Mouse (Mus musculus): ENCODE measurements at regions not wholly inside any gene's neighbourhood (a gene's known extent, or its start where the extent isn't known, plus 50 kb on each side); places are given as distances from the start of the nearest gene placed in this dataset.

DNA sequence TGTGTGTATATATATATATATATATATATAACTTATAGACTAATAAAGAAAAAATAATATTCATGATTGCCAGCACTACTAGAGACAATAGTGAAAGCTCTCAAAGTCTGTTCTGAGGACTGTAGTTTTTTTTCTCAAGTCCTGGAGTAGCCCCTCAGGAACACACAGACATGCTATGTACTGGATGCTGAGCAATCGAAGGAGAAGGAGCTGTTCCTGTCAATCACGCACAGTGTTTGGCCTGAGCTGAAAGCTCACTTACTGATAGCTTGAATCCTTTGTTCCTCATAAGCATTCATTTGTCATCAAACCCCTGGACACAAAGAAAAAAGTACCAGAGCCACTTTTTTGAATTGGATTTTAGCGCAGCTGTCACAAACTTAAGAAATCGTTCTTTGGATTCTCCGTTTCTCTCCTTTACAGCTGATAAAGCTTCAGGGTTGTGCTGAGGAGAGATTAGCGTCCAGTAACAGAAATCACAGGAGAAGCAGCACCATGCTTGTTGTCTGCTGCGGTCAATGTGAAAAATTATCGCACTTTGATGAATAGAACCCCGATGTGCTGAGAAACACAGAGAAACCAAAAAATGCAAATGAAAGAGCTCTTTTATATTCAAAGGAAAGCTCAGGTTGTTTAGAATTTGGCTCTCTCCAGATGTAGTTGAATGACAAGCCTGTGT, 702.2 kb upstream of the Tyrp1 start:
- CTCF ChIA-PET: no interaction called here
- POLR2A ChIA-PET: interaction anchor here in 1 of 4 experiments (1.0 kb wide), 1 partner anchor 13 kb away, joined by 3 read pairs; no protein-coding TSS in a partner anchor

DNA sequence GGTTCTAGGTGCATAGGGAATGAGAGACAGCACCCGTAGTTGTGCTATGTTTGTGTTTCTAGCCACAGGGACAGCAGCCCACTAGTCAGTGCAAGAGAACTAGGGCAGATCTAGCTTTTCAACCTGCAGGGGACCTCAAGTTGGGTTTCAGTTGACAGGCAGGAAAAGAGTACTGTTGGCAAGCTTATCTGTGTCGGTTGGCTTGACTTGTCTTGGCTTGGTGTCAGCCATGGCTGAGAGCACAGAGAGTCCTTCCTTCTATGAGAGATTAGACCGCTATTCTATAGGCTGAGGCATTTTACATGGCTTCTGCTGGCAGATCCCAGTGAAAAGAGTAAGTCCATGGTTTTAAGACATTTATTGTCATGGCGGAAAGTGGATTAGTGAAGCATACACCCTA, 693.7 kb upstream of the Tyrp1 start:
- POLR2A ChIA-PET: no interaction called here

DNA sequence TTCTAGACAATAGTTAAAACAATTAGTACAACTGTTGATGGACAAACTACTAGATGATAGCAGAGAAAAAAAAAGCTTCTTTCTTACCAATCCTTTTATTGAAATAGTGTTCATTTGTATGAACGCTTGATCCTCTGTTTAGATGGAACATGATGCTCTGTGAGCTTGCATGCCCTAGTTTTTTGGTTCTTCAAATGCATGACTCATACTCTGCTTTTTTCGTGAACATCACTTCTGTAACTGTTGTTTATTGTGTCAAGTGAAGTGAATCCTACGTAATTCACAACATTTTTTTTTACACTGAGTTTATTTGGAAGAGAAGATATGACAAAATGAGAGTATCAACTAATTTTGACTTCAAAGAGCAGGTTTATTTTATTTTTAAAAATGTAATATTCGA, 674.1 kb upstream of the Tyrp1 start:
- POLR2A ChIA-PET: no interaction called here
- CTCF ChIA-PET: no interaction called here

More for the DNA sequence above, 693.7 kb upstream of the Tyrp1 start:
- CTCF ChIA-PET: no interaction called here

DNA sequence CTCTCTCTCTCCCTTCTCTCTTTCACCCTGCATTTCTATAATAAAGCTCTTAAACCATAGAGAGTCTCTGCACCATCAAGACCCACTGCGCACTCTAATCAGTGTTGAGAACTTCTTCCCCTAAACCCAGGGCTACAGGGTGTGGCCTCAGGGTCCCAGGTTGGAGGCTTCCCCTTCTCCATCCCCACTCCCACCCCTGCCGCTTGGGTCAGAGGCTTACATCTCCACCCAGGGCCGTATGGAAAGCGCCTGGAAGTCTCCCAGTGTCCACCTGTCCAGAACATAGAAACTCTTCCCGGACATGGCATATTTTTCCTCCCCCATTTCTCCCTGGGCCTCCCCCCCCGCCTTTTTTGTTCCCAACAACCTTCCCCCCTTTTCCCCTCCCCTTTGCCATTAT, 660.7 kb upstream of the Tyrp1 start:
- ChIA-PET CTCF (no interaction called here), POLR2A (interaction anchor here in 1 of 4 experiments (0.6 kb wide), 1 partner anchor 201 kb away, joined by 4 read pairs; no protein-coding TSS in a partner anchor)

GRCm38 (mm10) chr4:80202223-80202622, 631.7 kb upstream of the Tyrp1 start:
- POLR2A ChIA-PET: interaction anchor here in 1 of 4 experiments (0.6 kb wide), 1 partner anchor 150 kb away, joined by 4 read pairs; no protein-coding TSS in a partner anchor
- CTCF ChIA-PET: no interaction called here

DNA sequence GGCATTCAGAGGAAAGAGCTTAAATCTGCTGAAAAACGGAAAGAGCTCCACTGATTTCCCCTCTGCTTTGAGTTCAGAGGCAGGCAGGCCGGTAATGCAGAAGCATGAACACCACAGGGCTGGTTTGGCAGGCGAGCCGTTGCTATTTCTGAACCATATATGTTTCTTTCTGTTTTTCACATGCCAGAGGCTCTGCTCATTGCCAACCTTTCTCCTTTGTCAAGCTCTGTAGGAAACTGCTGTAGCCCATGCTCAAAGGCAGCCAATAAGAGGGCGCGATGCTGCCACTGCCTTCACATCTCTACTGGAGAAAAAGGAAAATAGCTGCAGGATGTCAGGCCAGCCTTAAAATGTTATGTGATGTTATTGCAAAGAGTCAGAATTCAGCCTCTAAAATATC, 630.0 kb upstream of the Tyrp1 start:
- ChIA-PET CTCF (no interaction called here), POLR2A (no interaction called here)

DNA sequence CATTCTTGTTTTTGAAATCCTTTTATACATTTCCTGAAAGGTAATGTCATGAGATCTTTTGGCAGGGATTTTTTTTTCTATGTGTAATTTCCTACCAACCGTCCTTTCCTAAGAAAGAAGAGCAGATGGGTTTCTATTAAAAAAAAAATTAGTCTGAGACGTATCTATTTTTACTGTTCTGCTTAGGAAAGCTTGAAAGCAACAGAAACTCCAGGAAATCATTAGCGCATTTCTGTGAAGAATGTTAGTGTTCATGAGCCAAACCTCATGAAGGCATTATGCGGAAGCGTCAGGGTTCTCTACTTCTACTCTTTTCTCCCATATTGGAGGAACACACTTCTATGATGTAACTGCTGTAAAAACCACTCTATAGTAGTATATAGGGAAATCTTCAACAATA, 629.5 kb upstream of the Tyrp1 start:
- ChIA-PET POLR2A (no interaction called here), CTCF (no interaction called here)
